Mouse (Mus musculus) kidney, adult 2 months (tissue): Measurements from ENCODE around the gene App.

Experiments used
- CTCF ChIP-seq: fragments of 200-500 bp; conservative IDR thresholded peaks from 2 replicates; pipeline ENCODE4 v1.5.1; 2011; ENCODE audit warnings: low read depth, mild to moderate bottlenecking, control low read depth, low read length, moderate library complexity, mixed read lengths; ENCODE audit not compliant: insufficient read depth, insufficient read length
- POLR2A ChIP-seq: fragments of 200-500 bp; IDR thresholded peaks from one replicate; pipeline ENCODE4 v1.6.1; 2011; ENCODE audit warnings: low read depth, low read length, control low read depth

DNA sequence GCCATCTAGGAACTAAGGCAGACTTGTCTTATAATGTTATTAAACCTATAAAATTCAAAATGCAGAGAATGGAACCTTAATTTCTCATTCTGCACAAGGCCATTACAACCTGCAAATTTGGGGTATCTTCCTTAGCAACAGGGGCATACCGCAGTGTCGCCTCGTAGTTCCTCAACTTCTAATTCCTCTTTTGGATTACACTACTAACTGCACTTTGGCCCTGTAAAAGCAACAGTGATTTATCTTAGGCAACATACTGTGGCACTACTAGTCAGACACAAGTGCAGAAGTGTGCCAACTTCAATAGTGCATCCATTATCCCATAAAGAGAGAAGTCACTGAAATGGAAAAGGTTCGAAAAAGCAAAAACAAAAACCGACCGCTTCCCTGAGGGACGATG lies 74.5 kb downstream of the App start:
- TF ChIP-seq CTCF = no peak
- TF ChIP-seq POLR2A = no peak
